Mouse (Mus musculus): ENCODE measurements around the gene Megf6. TPM values are rescaled to one million over a fixed set of nuclear protein-coding genes. Genes with fewer than 3 reads are reported as not detected.

Gene Megf6
- 23.4 and 28.2 TPM in 2 replicates for polyA plus RNA-seq (2015; fragmentation: Nextera tagmentation; extraction: Ambion mirVana)

GRCm38 (mm10) chr4:154170506-154171150 lies at the start of gene Megf6:
Gene Megf6 (plus strand): TSS chr4:154170730.
- peak within 1 kb of the TSS; percentile 68 for H3K4me2 ChIP-seq (ENCODE audit: low read depth, low read length)
- H3K4me1 ChIP-seq (replicated peaks; ENCODE audit: control insufficient read depth, insufficient read depth, low read length): peaks cover 10% of the 10 kb centered on the region
- H3K4me3 ChIP-seq (ENCODE audit: low read length): peak within 1 kb of the TSS; percentile 47
- peak within 1 kb of the TSS; percentile 59 for H3K9ac ChIP-seq (ENCODE audit: low read length)
- no peaks in the 10 kb centered on the region for H3K36me3 ChIP-seq (ENCODE audit: control insufficient read depth, insufficient read depth, low read length)
- H3K9me3 ChIP-seq (ENCODE audit: control insufficient read depth, low read length): no peaks in the 10 kb centered on the region
- under 1% methylated on average over 42 of the region's 61 CpGs for WGBS
- H3K27ac ChIP-seq (ENCODE audit: low read length): no peak within 1 kb of the TSS
- H3K27me3 ChIP-seq (ENCODE audit: control insufficient read depth, insufficient read depth, low read depth, low read length): peaks cover 44% of the 10 kb centered on the region
- peak; percentile 71 for ATAC-seq (ENCODE audit: low read depth)

- no peaks in the 10 kb centered on the region; the same call in 1 of the 2 replicates for H3K27me3 ChIP-seq (ENCODE audit: control insufficient read depth, insufficient read depth, low read depth, low read length)
- WGBS: 71% methylated on average over 11 of the region's 11 CpGs
- ATAC-seq (ENCODE audit: low read depth): no peak
These were observed 48.7 kb upstream of the Megf6 start for GRCm38 (mm10) chr4:154121800-154122199.

DNA sequence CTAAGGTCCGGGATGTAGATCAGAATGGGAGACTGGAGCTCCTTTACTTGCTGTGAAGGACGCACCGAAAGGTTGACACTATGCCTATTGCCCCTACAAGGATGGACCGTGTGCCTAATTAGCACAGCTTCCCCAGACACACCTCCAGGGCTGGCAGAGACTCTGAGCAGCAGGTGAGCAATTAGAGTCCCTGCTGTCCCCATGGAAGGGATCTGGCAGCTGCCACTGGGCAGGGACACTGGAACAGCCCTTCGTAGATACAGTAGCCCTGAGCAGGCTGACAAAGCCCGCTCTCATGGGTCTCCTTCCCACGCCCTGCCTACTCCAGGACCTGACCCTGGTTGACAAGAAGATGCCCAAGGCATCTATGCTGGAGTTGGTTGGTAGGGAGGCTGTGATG lies 48.2 kb upstream of the Megf6 start:
- Histone ChIP-seq H3K9ac (ENCODE audit: low read length) (no peak overlapping the region), H3K27ac (ENCODE audit: low read length) (no peak overlapping the region), H3K36me3 (ENCODE audit: control insufficient read depth, insufficient read depth, low read length) (no peaks in the 10 kb centered on the region), H3K27me3 (ENCODE audit: control insufficient read depth, insufficient read depth, low read depth, low read length) (no peaks in the 10 kb centered on the region; the same call in 1 of the 2 replicates), H3K4me2 (ENCODE audit: low read depth, low read length) (no peak overlapping the region), H3K4me1 (replicated peaks; ENCODE audit: control insufficient read depth, insufficient read depth, low read length) (peaks cover 5% of the 10 kb centered on the region; the same call in 1 of the 2 replicates), H3K9me3 (ENCODE audit: control insufficient read depth, low read length) (no peaks in the 10 kb centered on the region), H3K4me3 (ENCODE audit: low read length) (no peak overlapping the region)
- WGBS: 73% methylated on average over 7 of the region's 7 CpGs
- ATAC-seq (ENCODE audit: low read depth): no peak

More at GRCm38 (mm10) chr4:154121800-154122199, 48.7 kb upstream of the Megf6 start:
- peaks cover 5% of the 10 kb centered on the region; the same call in 1 of the 2 replicates for H3K4me1 ChIP-seq (replicated peaks; ENCODE audit: control insufficient read depth, insufficient read depth, low read length)
- H3K36me3 ChIP-seq (ENCODE audit: control insufficient read depth, insufficient read depth, low read length): no peaks in the 10 kb centered on the region
- H3K9ac ChIP-seq (ENCODE audit: low read length): no peak overlapping the region
- no peaks in the 10 kb centered on the region for H3K9me3 ChIP-seq (ENCODE audit: control insufficient read depth, low read length)
- no peak overlapping the region for H3K4me2 ChIP-seq (ENCODE audit: low read depth, low read length)
- H3K4me3 ChIP-seq (ENCODE audit: low read length): no peak overlapping the region
- H3K27ac ChIP-seq (ENCODE audit: low read length): no peak overlapping the region

- H3K4me1 ChIP-seq (replicated peaks; ENCODE audit: control insufficient read depth, insufficient read depth, low read length): peaks cover 3% of the 10 kb centered on the region; the same call in 1 of the 2 replicates
These were observed 47.0 kb upstream of the Megf6 start for GRCm38 (mm10) chr4:154123553-154123952.

GRCm38 (mm10) chr4:154125202-154125601 lies 45.3 kb upstream of the Megf6 start:
- no peaks in the 10 kb centered on the region; the same call in 1 of the 2 replicates for H3K27me3 ChIP-seq (ENCODE audit: control insufficient read depth, insufficient read depth, low read depth, low read length)
- no peak overlapping the region for H3K4me2 ChIP-seq (ENCODE audit: low read depth, low read length)
- no peak overlapping the region for H3K9ac ChIP-seq (ENCODE audit: low read length)
- no peak overlapping the region for H3K4me3 ChIP-seq (ENCODE audit: low read length)
- H3K9me3 ChIP-seq (ENCODE audit: control insufficient read depth, low read length): no peaks in the 10 kb centered on the region
- no peak for ATAC-seq (ENCODE audit: low read depth)
- WGBS: 68% methylated on average over 5 of the region's 5 CpGs
- H3K36me3 ChIP-seq (ENCODE audit: control insufficient read depth, insufficient read depth, low read length): no peaks in the 10 kb centered on the region
- no peaks in the 10 kb centered on the region for H3K4me1 ChIP-seq (replicated peaks; ENCODE audit: control insufficient read depth, insufficient read depth, low read length)
- H3K27ac ChIP-seq (ENCODE audit: low read length): no peak overlapping the region

More at GRCm38 (mm10) chr4:154123553-154123952, 47.0 kb upstream of the Megf6 start:
- Histone ChIP-seq H3K9ac (ENCODE audit: low read length) (no peak overlapping the region), H3K9me3 (ENCODE audit: control insufficient read depth, low read length) (no peaks in the 10 kb centered on the region), H3K27ac (ENCODE audit: low read length) (no peak overlapping the region), H3K4me2 (ENCODE audit: low read depth, low read length) (no peak overlapping the region), H3K4me3 (ENCODE audit: low read length) (no peak overlapping the region), H3K27me3 (ENCODE audit: control insufficient read depth, insufficient read depth, low read depth, low read length) (no peaks in the 10 kb centered on the region; the same call in 1 of the 2 replicates), H3K36me3 (ENCODE audit: control insufficient read depth, insufficient read depth, low read length) (no peaks in the 10 kb centered on the region)
- ATAC-seq (ENCODE audit: low read depth): no peak
- 62% methylated on average over 6 of the region's 6 CpGs for WGBS

DNA sequence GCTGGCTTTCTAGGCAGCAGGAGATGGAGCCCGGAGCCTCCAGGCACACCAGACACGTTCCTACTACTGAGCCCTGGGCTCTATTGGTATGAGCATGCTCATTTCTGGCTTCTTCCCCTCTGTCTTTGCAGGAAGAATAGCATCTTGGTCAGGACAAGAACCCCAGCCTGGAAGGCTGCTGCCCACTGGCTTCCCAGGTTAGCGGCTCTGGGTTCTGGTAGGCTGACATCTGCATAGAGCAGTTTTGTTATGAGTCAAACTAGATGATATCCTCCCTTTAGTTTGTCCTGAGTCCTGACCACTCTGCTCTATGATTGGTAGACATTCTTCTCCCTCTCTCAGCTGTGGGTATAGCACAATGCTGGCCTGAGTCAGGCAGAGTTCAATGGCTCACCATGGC lies 43.3 kb upstream of the Megf6 start:
- H3K27me3 ChIP-seq (ENCODE audit: control insufficient read depth, insufficient read depth, low read depth, low read length): no peaks in the 10 kb centered on the region; the same call in 1 of the 2 replicates
- no peak for ATAC-seq (ENCODE audit: low read depth)
- no peak overlapping the region for H3K4me3 ChIP-seq (ENCODE audit: low read length)
- H3K9ac ChIP-seq (ENCODE audit: low read length): no peak overlapping the region
- WGBS: 54% methylated on average over 3 of the region's 3 CpGs
- no peaks in the 10 kb centered on the region for H3K9me3 ChIP-seq (ENCODE audit: control insufficient read depth, low read length)
- no peaks in the 10 kb centered on the region for H3K36me3 ChIP-seq (ENCODE audit: control insufficient read depth, insufficient read depth, low read length)
- H3K27ac ChIP-seq (ENCODE audit: low read length): no peak overlapping the region
- H3K4me2 ChIP-seq (ENCODE audit: low read depth, low read length): no peak overlapping the region
- no peaks in the 10 kb centered on the region for H3K4me1 ChIP-seq (replicated peaks; ENCODE audit: control insufficient read depth, insufficient read depth, low read length)

DNA sequence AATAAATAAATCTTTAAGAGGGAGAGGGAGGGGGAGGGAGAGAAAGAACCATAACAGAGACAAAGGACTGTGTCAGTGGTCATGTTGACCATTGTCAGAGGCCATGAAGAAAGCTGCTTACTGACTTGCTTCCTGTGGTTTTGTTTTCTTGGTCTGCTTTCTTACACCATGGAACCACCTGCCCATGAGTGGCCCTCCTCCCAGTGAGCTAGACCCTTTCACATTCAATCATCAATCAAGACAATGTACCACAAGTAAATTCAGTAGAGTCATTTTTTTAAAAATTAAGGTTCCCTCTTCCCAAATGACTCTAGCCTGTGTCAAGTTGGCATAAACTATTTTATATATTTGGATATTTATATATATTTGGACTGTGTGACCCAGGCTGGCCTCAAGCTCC lies 40.6 kb upstream of the Megf6 start:
- Histone ChIP-seq H3K4me2 (ENCODE audit: low read depth, low read length) (no peak overlapping the region), H3K4me1 (replicated peaks; ENCODE audit: control insufficient read depth, insufficient read depth, low read length) (no peaks in the 10 kb centered on the region), H3K9me3 (ENCODE audit: control insufficient read depth, low read length) (no peaks in the 10 kb centered on the region), H3K9ac (ENCODE audit: low read length) (no peak overlapping the region), H3K27me3 (ENCODE audit: control insufficient read depth, insufficient read depth, low read depth, low read length) (peaks cover 2% of the 10 kb centered on the region; the same call in 1 of the 2 replicates), H3K27ac (ENCODE audit: low read length) (no peak overlapping the region), H3K36me3 (ENCODE audit: control insufficient read depth, insufficient read depth, low read length) (no peaks in the 10 kb centered on the region), H3K4me3 (ENCODE audit: low read length) (no peak overlapping the region)
- ATAC-seq (ENCODE audit: low read depth): no peak

GRCm38 (mm10) chr4:154131894-154132293 lies 38.6 kb upstream of the Megf6 start:
- no peak for ATAC-seq (ENCODE audit: low read depth)
- Histone ChIP-seq H3K27ac (ENCODE audit: low read length) (no peak overlapping the region), H3K27me3 (ENCODE audit: control insufficient read depth, insufficient read depth, low read depth, low read length) (peaks cover 2% of the 10 kb centered on the region; the same call in 1 of the 2 replicates), H3K4me2 (ENCODE audit: low read depth, low read length) (no peak overlapping the region), H3K4me3 (ENCODE audit: low read length) (no peak overlapping the region), H3K4me1 (replicated peaks; ENCODE audit: control insufficient read depth, insufficient read depth, low read length) (no peaks in the 10 kb centered on the region), H3K9ac (ENCODE audit: low read length) (no peak overlapping the region), H3K36me3 (ENCODE audit: control insufficient read depth, insufficient read depth, low read length) (no peaks in the 10 kb centered on the region), H3K9me3 (ENCODE audit: control insufficient read depth, low read length) (no peaks in the 10 kb centered on the region)
- 53% methylated on average over 4 of the region's 4 CpGs for WGBS

GRCm38 (mm10) chr4:154134803-154135202 lies 35.7 kb upstream of the Megf6 start:
- H3K4me2 ChIP-seq (ENCODE audit: low read depth, low read length): no peak overlapping the region
- WGBS: 43% methylated on average over 4 of the region's 4 CpGs
- H3K9ac ChIP-seq (ENCODE audit: low read length): no peak overlapping the region
- peaks cover 5% of the 10 kb centered on the region; the same call in 1 of the 2 replicates for H3K4me1 ChIP-seq (replicated peaks; ENCODE audit: control insufficient read depth, insufficient read depth, low read length)
- no peaks in the 10 kb centered on the region for H3K36me3 ChIP-seq (ENCODE audit: control insufficient read depth, insufficient read depth, low read length)
- H3K4me3 ChIP-seq (ENCODE audit: low read length): no peak overlapping the region
- 0 out of 2 replicates have a peak, but pooled peaks have one; percentile 15 for ATAC-seq (ENCODE audit: low read depth)
- no peaks in the 10 kb centered on the region for H3K9me3 ChIP-seq (ENCODE audit: control insufficient read depth, low read length)
- peaks cover 29% of the 10 kb centered on the region for H3K27me3 ChIP-seq (ENCODE audit: control insufficient read depth, insufficient read depth, low read depth, low read length)
- H3K27ac ChIP-seq (ENCODE audit: low read length): no peak overlapping the region
